Mouse (Mus musculus): Measurements from ENCODE around the gene Mrgprb5.

- TF ChIP-seq CEBPB (IDR thresholded peaks at IDR 0.05; ENCODE audit: low read depth) (no peak), CTCF (IDR thresholded peaks at IDR 0.05; ENCODE audit: control insufficient read depth, insufficient read depth, insufficient read length) (no peak), MAX (IDR thresholded peaks at IDR 0.05) (no peak), FOSL1 (IDR thresholded peaks at IDR 0.05; ENCODE audit: insufficient read depth, low read length, poor library complexity, severe bottlenecking) (no peak)
These were observed 36.1 kb downstream of the Mrgprb5 start for GRCm38 (mm10) chr7:48132674-48133073.

Data from C2C12 (cell line).